Mouse (Mus musculus): Measurements from ENCODE around the gene Aloxe3. TPM values are rescaled to one million over a fixed set of nuclear protein-coding genes. Genes with fewer than 3 reads are reported as not detected.

Gene Aloxe3
- polyA plus RNA-seq, 1 experiment from 2014 or later = not detected

DNA sequence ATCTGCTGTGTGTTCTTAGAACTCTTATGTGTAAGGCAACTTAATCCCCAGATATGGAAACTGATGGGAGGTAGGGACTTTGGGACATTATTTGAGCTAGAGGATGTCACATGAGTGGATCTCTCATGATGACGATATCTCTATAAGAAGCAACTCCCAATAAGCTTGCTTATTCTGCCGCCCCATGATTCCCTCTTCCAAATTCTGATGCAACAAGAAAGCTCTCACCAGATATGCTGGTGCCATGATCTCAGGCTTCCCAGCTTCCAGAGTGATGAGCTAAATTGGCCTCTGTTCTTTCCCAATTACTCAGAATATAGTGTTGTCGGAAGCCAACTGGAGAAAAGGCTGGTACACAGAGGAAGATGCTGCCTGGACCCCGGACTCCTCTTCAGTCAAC lies 13.8 kb upstream of the Aloxe3 start:
- peaks cover 10% of the 10 kb centered on the region for H3K27me3 ChIP-seq
- no peaks in the 10 kb centered on the region for H3K9me3 ChIP-seq (replicated peaks)
- peak overlapping the region; percentile 60 for H3K4me2 ChIP-seq
- peaks cover 28% of the 10 kb centered on the region for H3K36me3 ChIP-seq (ENCODE audit: poor library complexity, severe bottlenecking)
- 0 out of 2 replicates have a peak, but pooled peaks cover 7% of the 10 kb centered on the region for H3K4me1 ChIP-seq
- no peak for ATAC-seq
- 72% methylated on average over 4 of the region's 4 CpGs for WGBS
- H3K9ac ChIP-seq = 0 out of 2 replicates have a peak overlapping the region, but pooled peaks have one; percentile 2
- H3K4me3 ChIP-seq = no peak overlapping the region; the same call in 1 of the 2 replicates
- no peak overlapping the region for H3K27ac ChIP-seq

DNA sequence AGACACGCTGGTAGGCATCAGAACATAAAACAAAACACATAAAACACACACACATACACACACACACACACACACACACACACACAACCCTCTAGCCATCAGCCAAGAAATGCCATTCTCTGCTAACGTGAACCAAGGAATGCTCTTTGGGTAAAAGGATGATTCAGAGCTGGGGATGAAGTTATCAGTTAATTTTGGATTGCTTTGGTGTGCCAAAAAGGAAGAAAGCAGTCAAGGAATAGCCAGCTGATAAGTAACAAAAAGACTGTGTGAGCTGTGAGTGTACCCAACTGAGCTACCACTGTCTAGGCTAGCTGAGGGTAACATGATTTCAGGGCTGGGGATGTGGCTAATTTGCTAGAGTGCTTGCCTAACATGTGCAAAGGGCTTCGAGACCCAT lies 11.7 kb upstream of the Aloxe3 start:
- H3K4me1 ChIP-seq = peaks cover 17% of the 10 kb centered on the region
- H3K9me3 ChIP-seq (replicated peaks) = no peaks in the 10 kb centered on the region
- no peak overlapping the region for H3K27ac ChIP-seq
- H3K36me3 ChIP-seq (ENCODE audit: poor library complexity, severe bottlenecking) = peaks cover 6% of the 10 kb centered on the region
- no peak for ATAC-seq
- 66% methylated on average over 3 of the region's 3 CpGs for WGBS
- no peak overlapping the region for H3K9ac ChIP-seq
- H3K4me2 ChIP-seq = no peak overlapping the region
- H3K27me3 ChIP-seq = peaks cover 10% of the 10 kb centered on the region
- H3K4me3 ChIP-seq = no peak overlapping the region

DNA sequence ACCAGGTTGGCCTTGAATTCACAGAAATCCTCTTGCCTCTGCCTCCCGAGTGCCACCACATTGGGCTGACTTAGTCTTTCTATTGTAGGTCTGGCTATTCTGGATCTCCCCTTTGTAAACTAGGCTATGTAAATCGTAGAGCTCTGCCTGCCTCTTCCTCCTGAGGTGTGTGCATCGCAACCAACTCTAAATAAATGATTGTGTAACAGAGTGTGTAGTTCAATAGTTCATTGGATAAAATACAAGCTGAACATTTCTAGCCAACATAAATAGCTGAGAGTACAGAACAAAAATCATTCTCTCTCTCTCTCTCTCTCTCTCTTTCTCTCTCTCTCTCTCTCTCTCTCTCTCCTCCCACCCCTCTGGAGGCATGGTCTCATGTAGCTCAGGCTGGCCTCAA lies 11.1 kb upstream of the Aloxe3 start:
- Histone ChIP-seq H3K9me3 (replicated peaks) (no peaks in the 10 kb centered on the region), H3K4me1 (peaks cover 23% of the 10 kb centered on the region), H3K4me2 (no peak overlapping the region), H3K36me3 (ENCODE audit: poor library complexity, severe bottlenecking) (peaks cover under 1% of the 10 kb centered on the region; the same call in 1 of the 2 replicates), H3K9ac (no peak overlapping the region), H3K27me3 (peaks cover 10% of the 10 kb centered on the region), H3K4me3 (no peak overlapping the region), H3K27ac (no peak overlapping the region)
- 74% methylated on average over 3 of the region's 3 CpGs for WGBS
- ATAC-seq = no peak

DNA sequence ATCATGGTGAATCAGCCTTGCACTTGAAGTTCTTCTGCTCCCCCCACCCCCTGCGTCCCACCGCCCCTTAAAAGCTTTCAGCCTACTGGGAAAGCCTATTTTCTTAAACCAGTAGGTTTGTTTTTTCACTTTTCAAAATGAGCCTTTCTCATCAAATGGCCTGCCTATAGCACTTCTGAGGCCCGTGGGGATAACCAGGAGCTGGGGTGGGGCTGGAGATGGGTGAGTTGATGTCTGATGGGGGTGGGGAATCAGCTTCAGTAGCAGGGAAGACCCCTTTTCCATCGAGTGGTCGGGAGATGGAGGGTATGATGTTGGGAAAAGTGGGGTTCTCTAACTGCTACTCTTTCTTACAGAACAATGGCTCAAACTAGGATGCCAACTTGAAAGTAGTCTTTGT lies 8.9 kb upstream of the Aloxe3 start:
- H3K27ac ChIP-seq = no peak overlapping the region
- WGBS = 65% methylated on average over 5 of the region's 5 CpGs
- peaks cover 38% of the 10 kb centered on the region for H3K4me1 ChIP-seq
- H3K36me3 ChIP-seq (ENCODE audit: poor library complexity, severe bottlenecking) = no peaks in the 10 kb centered on the region
- H3K4me2 ChIP-seq = peak overlapping the region; percentile 71
- no peak for ATAC-seq
- peak overlapping the region; percentile 66; the same call in 1 of the 2 replicates for H3K4me3 ChIP-seq
- peaks cover 21% of the 10 kb centered on the region for H3K27me3 ChIP-seq
- H3K9ac ChIP-seq = no peak overlapping the region
- H3K9me3 ChIP-seq (replicated peaks) = no peaks in the 10 kb centered on the region

GRCm38 (mm10) chr11:69117737-69118695 lies 7.7 kb upstream of the Aloxe3 start:
- ATAC-seq = 0 out of 2 replicates have a peak, but pooled peaks have one; percentile 37
- H3K9ac ChIP-seq = peak overlapping the region; percentile 81
- H3K4me3 ChIP-seq = peak overlapping the region; percentile 66
- H3K4me1 ChIP-seq = peaks cover 42% of the 10 kb centered on the region
- under 1% methylated on average over 45 of the region's 45 CpGs for WGBS
- H3K27ac ChIP-seq = peak overlapping the region; percentile 76
- peaks cover 21% of the 10 kb centered on the region for H3K27me3 ChIP-seq
- H3K4me2 ChIP-seq = peak overlapping the region; percentile 71
- no peaks in the 10 kb centered on the region for H3K36me3 ChIP-seq (ENCODE audit: poor library complexity, severe bottlenecking)
- H3K9me3 ChIP-seq (replicated peaks) = no peaks in the 10 kb centered on the region

DNA sequence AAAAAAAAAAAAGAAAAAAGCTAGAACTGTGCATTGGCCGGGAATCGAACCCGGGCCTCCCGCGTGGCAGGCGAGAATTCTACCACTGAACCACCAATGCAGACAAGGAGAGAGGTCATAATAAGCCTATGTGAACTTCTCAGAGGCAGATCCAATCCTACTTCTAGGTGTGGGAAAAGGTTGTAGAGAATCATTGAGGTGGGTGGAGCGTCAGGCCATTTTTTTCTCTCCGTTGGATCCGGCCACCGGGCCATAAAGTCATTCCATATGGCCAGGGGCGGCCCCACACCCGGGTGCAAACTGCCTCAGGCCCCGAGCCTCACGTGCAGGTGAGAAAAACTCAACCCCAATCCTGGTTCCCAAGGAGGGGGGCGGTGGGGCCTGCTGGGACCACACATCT lies 6.9 kb upstream of the Aloxe3 start:
- Histone ChIP-seq H3K27me3 (peaks cover 21% of the 10 kb centered on the region), H3K4me2 (peak overlapping the region; percentile 71), H3K27ac (no peak overlapping the region), H3K4me1 (peaks cover 44% of the 10 kb centered on the region), H3K9ac (0 out of 2 replicates have a peak overlapping the region, but pooled peaks have one; percentile 27), H3K4me3 (peak overlapping the region; percentile 66), H3K9me3 (replicated peaks) (no peaks in the 10 kb centered on the region), H3K36me3 (ENCODE audit: poor library complexity, severe bottlenecking) (no peaks in the 10 kb centered on the region)
- 1% methylated on average over 15 of the region's 15 CpGs for WGBS
- 0 out of 2 replicates have a peak, but pooled peaks have one; percentile 31 for ATAC-seq

GRCm38 (mm10) chr11:69119446-69120155 lies 6.1 kb upstream of the Aloxe3 start:
- H3K4me1 ChIP-seq = peaks cover 44% of the 10 kb centered on the region
- H3K9me3 ChIP-seq (replicated peaks) = no peaks in the 10 kb centered on the region
- no peak overlapping the region for H3K9ac ChIP-seq
- 31% methylated on average over 14 of the region's 14 CpGs for WGBS
- no peak overlapping the region for H3K27ac ChIP-seq
- peak overlapping the region; percentile 71 for H3K4me2 ChIP-seq
- no peak for ATAC-seq
- H3K4me3 ChIP-seq = peak overlapping the region; percentile 75
- peaks cover 18% of the 10 kb centered on the region for H3K27me3 ChIP-seq
- H3K36me3 ChIP-seq (ENCODE audit: poor library complexity, severe bottlenecking) = no peaks in the 10 kb centered on the region

GRCm38 (mm10) chr11:69120221-69121000 lies 5.3 kb upstream of the Aloxe3 start, which contains the start of gene Hes7:
Gene Hes7, plus strand, starts transcription at chr11:69120404.
- Histone ChIP-seq H3K4me3 (peak within 1 kb of the TSS; percentile 75), H3K9ac (peak within 1 kb of the TSS; percentile 79), H3K9me3 (replicated peaks) (no peaks in the 10 kb centered on the region), H3K4me1 (peaks cover 45% of the 10 kb centered on the region), H3K27ac (no peak within 1 kb of the TSS), H3K36me3 (ENCODE audit: poor library complexity, severe bottlenecking) (no peaks in the 10 kb centered on the region), H3K4me2 (peak within 1 kb of the TSS; percentile 71), H3K27me3 (peaks cover 15% of the 10 kb centered on the region)
- no peak for ATAC-seq
- WGBS = 2% methylated on average over 27 of the region's 27 CpGs

GRCm38 (mm10) chr11:69121001-69121740 lies 4.5 kb upstream of the Aloxe3 start:
- ATAC-seq = no peak
- WGBS = 1% methylated on average over 33 of the region's 33 CpGs
- Histone ChIP-seq H3K27me3 (peaks cover 11% of the 10 kb centered on the region), H3K9me3 (replicated peaks) (no peaks in the 10 kb centered on the region), H3K27ac (no peak overlapping the region), H3K4me2 (peak overlapping the region; percentile 71), H3K4me3 (peak overlapping the region; percentile 75), H3K4me1 (peaks cover 53% of the 10 kb centered on the region), H3K36me3 (ENCODE audit: poor library complexity, severe bottlenecking) (no peaks in the 10 kb centered on the region), H3K9ac (peak overlapping the region; percentile 79)

DNA sequence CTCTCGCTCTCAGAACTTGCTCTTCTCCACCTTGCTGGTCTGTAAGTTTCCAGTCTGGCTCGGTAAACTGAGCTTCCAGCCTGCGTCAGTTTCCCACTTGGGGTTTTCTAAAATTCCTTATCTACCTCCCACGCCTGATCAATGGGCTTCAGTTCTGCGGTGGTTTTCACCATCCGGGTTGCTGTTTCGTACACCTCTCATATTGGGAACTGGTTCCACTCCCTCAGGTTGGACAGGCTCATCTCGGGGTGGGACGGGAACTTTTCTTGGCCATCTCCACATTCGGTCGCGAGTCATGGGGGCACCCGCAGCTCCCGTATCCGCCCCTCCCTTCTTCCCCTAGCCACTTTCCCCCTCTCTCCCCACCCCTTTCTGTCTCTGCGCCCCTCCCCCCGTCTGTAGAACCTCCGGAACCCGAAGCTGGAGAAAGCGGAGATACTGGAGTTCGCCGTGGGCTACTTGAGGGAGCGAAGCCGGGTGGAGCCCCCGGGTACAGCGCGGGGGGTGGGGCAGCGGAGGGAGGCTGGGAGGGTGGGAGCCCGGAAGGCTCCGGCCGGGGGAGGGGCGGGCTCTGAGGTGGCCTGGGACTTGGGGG lies 3.9 kb upstream of the Aloxe3 start:
- H3K4me1 ChIP-seq = peaks cover 55% of the 10 kb centered on the region

More for the DNA sequence above, 3.9 kb upstream of the Aloxe3 start:
- Histone ChIP-seq H3K27me3 (peaks cover 14% of the 10 kb centered on the region), H3K4me3 (peak overlapping the region; percentile 75), H3K4me2 (peak overlapping the region; percentile 71), H3K9me3 (replicated peaks) (no peaks in the 10 kb centered on the region), H3K36me3 (ENCODE audit: poor library complexity, severe bottlenecking) (no peaks in the 10 kb centered on the region), H3K9ac (peak overlapping the region; percentile 79), H3K27ac (no peak overlapping the region)
- under 1% methylated on average over 30 of the region's 32 CpGs for WGBS
- ATAC-seq = no peak
